Mouse (Mus musculus) brown adipose tissue, adult 24 weeks (tissue): ENCODE measurements around the gene Tbc1d7. TPM values are rescaled to one million over a fixed set of nuclear protein-coding genes. Genes with fewer than 3 reads are reported as not detected.
A peak's percentile ranks its signal among the peaks of the same experiment; 100 is the strongest.

Experiments
- H3K27ac ChIP-seq: fragments of 200-500 bp; replicated peaks from 2 replicates; pipeline ENCODE4 v1.5.1; 2012; ENCODE audit warnings: low read depth, mild to moderate bottlenecking, low read length
- H3K4me1 ChIP-seq: fragments of 200-500 bp; 2 replicates; pipeline ENCODE4 v1.6.1; 2012; ENCODE audit warnings: low read length, mixed read lengths; ENCODE audit not compliant: control insufficient read depth, insufficient read depth, insufficient read length
- H3K4me3 ChIP-seq: fragments of 200-500 bp; 2 replicates; pipeline ENCODE4 v1.5.1; 2012; ENCODE audit warnings: low read depth, mild to moderate bottlenecking, low read length, moderate library complexity; ENCODE audit not compliant: insufficient read depth
- polyA plus RNA-seq: library from polyadenylated mRNA; stranded (reverse); fragments of >200 nt; gene quantifications from 2 replicates; pipeline ENCODE4 v1.2.4, GENCODE M21; 2012; ENCODE audit not compliant: missing spikeins, insufficient read depth, insufficient read length

Gene Tbc1d7
- 19.9 and 27.2 TPM in 2 replicates for polyA plus RNA-seq

- Histone ChIP-seq H3K4me1 (peaks cover 5% of the 10 kb centered on the region; the same call in 1 of the 2 replicates), H3K4me3 (peak within 1 kb of the TSS; percentile 85), H3K27ac (peak within 1 kb of the TSS; percentile 93)
Observed at GRCm38 (mm10) chr13:43171020-43171710, at the start of gene Tbc1d7. Gene Tbc1d7, minus strand, starts transcription at chr13:43171501.

GRCm38 (mm10) chr13:43220635-43221034 lies 49.3 kb upstream of the Tbc1d7 start:
- Histone ChIP-seq H3K27ac (no peak overlapping the region), H3K4me3 (no peak overlapping the region), H3K4me1 (peaks cover 26% of the 10 kb centered on the region)

GRCm38 (mm10) chr13:43218764-43219163 lies 47.5 kb upstream of the Tbc1d7 start:
- peaks cover 27% of the 10 kb centered on the region for H3K4me1 ChIP-seq
- H3K4me3 ChIP-seq = no peak overlapping the region
- H3K27ac ChIP-seq = 0 out of 2 replicates have a peak overlapping the region, but pooled peaks have one; percentile 1

- Histone ChIP-seq H3K4me3 (no peak overlapping the region), H3K27ac (no peak overlapping the region), H3K4me1 (peaks cover 27% of the 10 kb centered on the region)
Observed at GRCm38 (mm10) chr13:43218284-43218683, 47.0 kb upstream of the Tbc1d7 start.

GRCm38 (mm10) chr13:43217686-43218085 lies 46.4 kb upstream of the Tbc1d7 start:
- Histone ChIP-seq H3K4me3 (no peak overlapping the region), H3K27ac (no peak overlapping the region), H3K4me1 (peaks cover 27% of the 10 kb centered on the region)

GRCm38 (mm10) chr13:43217059-43217458 lies 45.8 kb upstream of the Tbc1d7 start:
- Histone ChIP-seq H3K4me3 (no peak overlapping the region), H3K4me1 (peaks cover 32% of the 10 kb centered on the region), H3K27ac (peak overlapping the region; percentile 21; the same call in 1 of the 2 replicates)

GRCm38 (mm10) chr13:43215994-43216706 lies 44.8 kb upstream of the Tbc1d7 start:
- H3K4me1 ChIP-seq = peaks cover 36% of the 10 kb centered on the region
- no peak overlapping the region for H3K27ac ChIP-seq
- no peak overlapping the region for H3K4me3 ChIP-seq

GRCm38 (mm10) chr13:43215144-43215993 lies 44.1 kb upstream of the Tbc1d7 start:
- Histone ChIP-seq H3K27ac (no peak overlapping the region), H3K4me3 (no peak overlapping the region), H3K4me1 (peaks cover 42% of the 10 kb centered on the region)

GRCm38 (mm10) chr13:43212338-43212737 lies 41.0 kb upstream of the Tbc1d7 start:
- Histone ChIP-seq H3K4me1 (peaks cover 38% of the 10 kb centered on the region), H3K4me3 (no peak overlapping the region), H3K27ac (no peak overlapping the region; the same call in 1 of the 2 replicates)

- H3K27ac ChIP-seq = no peak overlapping the region
- no peak overlapping the region for H3K4me3 ChIP-seq
- H3K4me1 ChIP-seq = peaks cover 30% of the 10 kb centered on the region
Observed at GRCm38 (mm10) chr13:43210956-43211355, 39.7 kb upstream of the Tbc1d7 start.

GRCm38 (mm10) chr13:43209560-43209959 lies 38.3 kb upstream of the Tbc1d7 start:
- H3K27ac ChIP-seq = no peak overlapping the region
- peaks cover 30% of the 10 kb centered on the region for H3K4me1 ChIP-seq
- H3K4me3 ChIP-seq = no peak overlapping the region

- H3K4me1 ChIP-seq = peaks cover 33% of the 10 kb centered on the region
- no peak overlapping the region for H3K4me3 ChIP-seq
- H3K27ac ChIP-seq = no peak overlapping the region
Observed at GRCm38 (mm10) chr13:43208914-43209439, 37.7 kb upstream of the Tbc1d7 start.

GRCm38 (mm10) chr13:43206118-43206683 lies 34.9 kb upstream of the Tbc1d7 start:
- no peak overlapping the region for H3K4me3 ChIP-seq
- peaks cover 28% of the 10 kb centered on the region for H3K4me1 ChIP-seq
- H3K27ac ChIP-seq = no peak overlapping the region

GRCm38 (mm10) chr13:43203641-43204040 lies 32.3 kb upstream of the Tbc1d7 start:
- peak overlapping the region; percentile 8; the same call in 1 of the 2 replicates for H3K27ac ChIP-seq
- H3K4me3 ChIP-seq = no peak overlapping the region
- peaks cover 14% of the 10 kb centered on the region for H3K4me1 ChIP-seq
